Mouse (Mus musculus): Measurements from ENCODE around the gene Ube2u. TPM values are rescaled to one million over a fixed set of nuclear protein-coding genes. Genes with fewer than 3 reads are reported as not detected.

Ube2u gene
- polyA plus RNA-seq, 1 experiment = not detected

DNA sequence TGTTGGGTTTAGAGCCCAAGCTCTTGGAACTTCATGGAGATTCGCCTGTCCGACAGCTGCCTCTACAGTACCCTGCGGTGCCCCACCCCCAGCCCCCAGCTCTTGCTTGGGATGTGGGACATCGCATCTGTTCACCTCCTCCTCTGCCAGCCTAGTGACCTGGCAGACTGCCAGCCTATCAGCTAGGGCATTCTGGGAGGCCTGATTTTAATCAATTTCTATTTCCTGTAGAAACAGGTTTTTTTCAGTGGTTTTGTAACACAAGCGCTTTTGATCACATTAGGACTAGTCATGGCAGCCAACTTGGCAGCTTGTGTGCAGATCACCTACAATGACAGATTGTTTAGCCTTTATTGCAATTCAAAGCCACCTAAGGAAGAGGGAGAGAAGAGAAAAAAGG, 118.0 kb downstream of the Ube2u start:
- Histone ChIP-seq H3K27me3 (ENCODE audit: control insufficient read depth, insufficient read depth, low read length) (no peaks in the 10 kb centered on the region), H3K36me3 (ENCODE audit: control insufficient read depth, insufficient read depth, low read length) (no peaks in the 10 kb centered on the region), H3K4me1 (replicated peaks; ENCODE audit: control insufficient read depth, insufficient read depth, low read length) (no peaks in the 10 kb centered on the region), H3K4me3 (ENCODE audit: control insufficient read depth, insufficient read depth, low read length) (no peak overlapping the region), H3K27ac (ENCODE audit: control insufficient read depth, insufficient read depth, low read length) (no peak overlapping the region)
- 84% methylated on average over 5 of the region's 5 CpGs for WGBS
- no peak for DNase-seq
- no peak for TF ChIP-seq CTCF (IDR thresholded peaks at IDR 0.05; ENCODE audit: borderline replicate concordance, control insufficient read depth, extremely low read depth, insufficient read depth, low read length, poor library complexity)
- TF ChIP-seq POLR2A (IDR thresholded peaks at IDR 0.05; ENCODE audit: control insufficient read depth, extremely low read depth, insufficient read depth, low read length, poor library complexity) = no peak

DNA sequence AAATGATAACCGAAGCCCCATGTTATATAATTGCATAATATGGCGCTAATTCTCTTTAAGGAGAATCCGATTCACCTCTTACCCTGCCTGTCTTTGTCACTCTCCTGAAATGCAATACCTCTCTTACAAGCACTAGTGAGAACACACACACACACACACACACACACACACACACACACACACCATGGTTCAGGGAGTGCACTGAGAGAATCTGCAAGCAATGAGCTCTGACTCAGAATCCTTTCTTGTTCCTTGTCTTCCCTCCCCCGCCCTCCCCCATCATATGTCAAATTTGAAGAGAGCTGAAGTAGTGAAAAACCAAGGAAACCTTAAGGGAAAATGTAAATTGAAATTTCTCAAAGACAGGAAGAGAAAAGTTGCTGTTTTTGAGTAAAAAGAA, 118.4 kb downstream of the Ube2u start:
- no peak overlapping the region for H3K4me3 ChIP-seq (ENCODE audit: control insufficient read depth, insufficient read depth, low read length)
- TF ChIP-seq CTCF (IDR thresholded peaks at IDR 0.05; ENCODE audit: borderline replicate concordance, control insufficient read depth, extremely low read depth, insufficient read depth, low read length, poor library complexity) = no peak
- H3K27me3 ChIP-seq (ENCODE audit: control insufficient read depth, insufficient read depth, low read length) = no peaks in the 10 kb centered on the region
- H3K36me3 ChIP-seq (ENCODE audit: control insufficient read depth, insufficient read depth, low read length) = no peaks in the 10 kb centered on the region
- H3K27ac ChIP-seq (ENCODE audit: control insufficient read depth, insufficient read depth, low read length) = no peak overlapping the region
- no peaks in the 10 kb centered on the region for H3K4me1 ChIP-seq (replicated peaks; ENCODE audit: control insufficient read depth, insufficient read depth, low read length)
- WGBS = 89% methylated on average over 4 of the region's 4 CpGs
- no peak for DNase-seq
